ENCODE assay signal across 9 mouse cellular contexts in genomic region chr12:3856748-3857147, GRCm38 (mm10). TPM values are rescaled to one million over a fixed set of nuclear protein-coding genes. Genes with fewer than 3 reads are reported as not detected.
DNase-seq lines count a peak whose midpoint lies in the region; ATAC-seq and TF ChIP-seq lines count a peak whose summit lies in the region.
"Had no signal": no experiment of that assay in that cellular context is flagged by ENCODE, and none has a peak within 500 bp of the region (broad histone marks: within the 10 kb centered on the region; RNA-seq: fewer than 3 reads in every experiment).

No protein-coding gene starts in this region.

- TF ChIP-seq POLR2A in cerebellum, adult 2 months (IDR thresholded peaks at IDR 0.05; ENCODE audit: borderline replicate concordance, insufficient read depth, low read length), result no peak

- 34% methylated on average over 2 of the region's 2 CpGs for WGBS in cerebellum, adult 2 months
- 82% methylated on average over 2 of the region's 2 CpGs for WGBS in hindbrain, embryonic 15.5 days
- WGBS in hindbrain, embryonic 13.5 days, result 76% methylated on average over 2 of the region's 2 CpGs
- 73% methylated on average over 2 of the region's 2 CpGs for WGBS in lung, postnatal 0 days
- WGBS in stomach, embryonic 16.5 days, result 64% methylated on average over 2 of the region's 2 CpGs

- peaks cover 55% of the 10 kb centered on the region for H3K4me1 ChIP-seq in cerebellum, adult 2 months (ENCODE audit: control insufficient read depth, insufficient read depth, low read length)
- H3K4me1 ChIP-seq in hindbrain, embryonic 15.5 days (replicated peaks), result peaks cover 11% of the 10 kb centered on the region; the same call in 1 of the 2 replicates
- peaks cover 15% of the 10 kb centered on the region for H3K4me1 ChIP-seq in hindbrain, embryonic 13.5 days (replicated peaks)
- H3K4me1 ChIP-seq in lung, postnatal 0 days (ENCODE audit: insufficient read depth, low read depth, low read length), result peaks cover 4% of the 10 kb centered on the region; the same call in 1 of the 2 replicates
- H3K4me1 ChIP-seq in stomach, embryonic 16.5 days (ENCODE audit: control insufficient read depth, insufficient read depth, low read length), result peaks cover 34% of the 10 kb centered on the region

- no peak for TF ChIP-seq EP300 in lung, postnatal 0 days (IDR thresholded peaks at IDR 0.05)

- no peak overlapping the region for H3K4me2 ChIP-seq in hindbrain, embryonic 15.5 days
- no peak overlapping the region for H3K4me2 ChIP-seq in hindbrain, embryonic 13.5 days
- H3K4me2 ChIP-seq in lung, postnatal 0 days (replicated peaks; ENCODE audit: low read depth, low read length), result no peak overlapping the region
- no peak overlapping the region for H3K4me2 ChIP-seq in stomach, embryonic 16.5 days (ENCODE audit: low read depth, low read length)
- H3K4me2 ChIP-seq: midbrain, embryonic 13.5 days had no signal

- H3K27ac ChIP-seq in cerebellum, adult 2 months (ENCODE audit: insufficient read depth, low read length), result peak overlapping the region; percentile 88; the same call in 1 of the 2 replicates
- 0 out of 2 replicates have a peak overlapping the region, but pooled peaks have one; percentile 38 for H3K27ac ChIP-seq in hindbrain, embryonic 15.5 days (replicated peaks)
- no peak overlapping the region for H3K27ac ChIP-seq in hindbrain, embryonic 13.5 days
- H3K27ac ChIP-seq in lung, postnatal 0 days (ENCODE audit: low read length), result peak overlapping the region; percentile 71
- H3K27ac ChIP-seq in stomach, embryonic 16.5 days (ENCODE audit: low read length), result peak overlapping the region; percentile 83
- H3K27ac ChIP-seq: midbrain, embryonic 13.5 days had no signal

- H3K27me3 ChIP-seq in cerebellum, adult 2 months (ENCODE audit: control insufficient read depth, insufficient read depth, low read length), result no peaks in the 10 kb centered on the region
- no peaks in the 10 kb centered on the region for H3K27me3 ChIP-seq in hindbrain, embryonic 15.5 days
- no peaks in the 10 kb centered on the region for H3K27me3 ChIP-seq in hindbrain, embryonic 13.5 days
- no peaks in the 10 kb centered on the region for H3K27me3 ChIP-seq in lung, postnatal 0 days (replicated peaks; ENCODE audit: insufficient read depth, low read length)
- no peaks in the 10 kb centered on the region for H3K27me3 ChIP-seq in stomach, embryonic 16.5 days (ENCODE audit: control insufficient read depth, insufficient read depth, low read length)
- H3K27me3 ChIP-seq: midbrain, embryonic 13.5 days had no signal

- no peak for DNase-seq in cerebellum, adult 2 months
- no peak for DNase-seq in cerebellum, postnatal 4 days (ENCODE audit: low spot score in 2 of 2)
- DNase-seq in lung, postnatal 0 days (ENCODE audit: low spot score), result no peak
- DNase-seq in lung, postnatal 36 days, result no peak
- DNase-seq in spleen, postnatal 14 days (ENCODE audit: low spot score in 2 of 2), result no peak

- no peak overlapping the region for H3K4me3 ChIP-seq in cerebellum, adult 2 months (replicated peaks; ENCODE audit: insufficient read depth, low read depth, low read length)
- H3K4me3 ChIP-seq in hindbrain, embryonic 15.5 days, result no peak overlapping the region
- no peak overlapping the region for H3K4me3 ChIP-seq in hindbrain, embryonic 13.5 days
- H3K4me3 ChIP-seq in lung, postnatal 0 days (ENCODE audit: low read depth, low read length), result no peak overlapping the region
- H3K4me3 ChIP-seq in stomach, embryonic 16.5 days (replicated peaks; ENCODE audit: low read length), result no peak overlapping the region
- H3K4me3 ChIP-seq: midbrain, embryonic 13.5 days had no signal

- no peak for TF ChIP-seq CTCF in cerebellum, adult 2 months (IDR thresholded peaks at IDR 0.05; ENCODE audit: borderline replicate concordance, insufficient read depth, low read depth, low read length)
- TF ChIP-seq CTCF in lung, postnatal 0 days (IDR thresholded peaks at IDR 0.05), result no peak

- H3K36me3 ChIP-seq in hindbrain, embryonic 15.5 days, result peaks cover 24% of the 10 kb centered on the region
- H3K36me3 ChIP-seq in hindbrain, embryonic 13.5 days, result peaks cover 33% of the 10 kb centered on the region
- no peaks in the 10 kb centered on the region for H3K36me3 ChIP-seq in lung, postnatal 0 days (ENCODE audit: insufficient read depth, low read length)
- H3K36me3 ChIP-seq in stomach, embryonic 16.5 days (ENCODE audit: control insufficient read depth, insufficient read depth, low read length), result peaks cover 3% of the 10 kb centered on the region; the same call in 1 of the 2 replicates

- ATAC-seq in hindbrain, embryonic 15.5 days (ENCODE audit: low FRiP score, low read depth), result no peak
- no peak for ATAC-seq in hindbrain, embryonic 13.5 days (ENCODE audit: low FRiP score)
- ATAC-seq in lung, postnatal 0 days, result no peak
- no peak for ATAC-seq in stomach, embryonic 16.5 days (ENCODE audit: insufficient read depth, low FRiP score)
- ATAC-seq: midbrain, embryonic 13.5 days had no signal

- H3K9ac ChIP-seq in hindbrain, embryonic 15.5 days, result no peak overlapping the region
- no peak overlapping the region for H3K9ac ChIP-seq in hindbrain, embryonic 13.5 days
- no peak overlapping the region for H3K9ac ChIP-seq in lung, postnatal 0 days (replicated peaks; ENCODE audit: low read depth)
- peak overlapping the region; percentile 5; the same call in 1 of the 2 replicates for H3K9ac ChIP-seq in stomach, embryonic 16.5 days (ENCODE audit: low read length)
- H3K9ac ChIP-seq: midbrain, embryonic 13.5 days had no signal

- H3K9me3 ChIP-seq in hindbrain, embryonic 15.5 days, result no peaks in the 10 kb centered on the region
- H3K9me3 ChIP-seq in hindbrain, embryonic 13.5 days, result no peaks in the 10 kb centered on the region
- H3K9me3 ChIP-seq in lung, postnatal 0 days (ENCODE audit: low read length), result no peaks in the 10 kb centered on the region
- H3K9me3 ChIP-seq in stomach, embryonic 16.5 days (replicated peaks; ENCODE audit: control insufficient read depth, low read length), result no peaks in the 10 kb centered on the region
- H3K9me3 ChIP-seq: midbrain, embryonic 13.5 days had no signal

RNA-seq across cellular contexts. Expression of gene Dnmt3a, which starts 50.9 kb away (rescaled TPM):
- polyA plus RNA-seq in cerebellum, adult 2 months (2012; rRNA removed), result 43.2 and 47.6 TPM in 2 replicates
- polyA plus RNA-seq in hindbrain, embryonic 15.5 days (2015; fragmentation: Nextera tagmentation; extraction: Ambion mirVana), result 109 and 144 TPM in 2 replicates
- polyA plus RNA-seq in hindbrain, embryonic 13.5 days (2015; fragmentation: Nextera tagmentation; extraction: Ambion mirVana), result 126 and 132 TPM in 2 replicates
- 60.3 and 74.8 TPM in 2 replicates for polyA plus RNA-seq in lung, postnatal 0 days (2015; fragmentation: Nextera tagmentation; extraction: Ambion mirVana)
- 49.6 and 60.4 TPM in 2 replicates for polyA plus RNA-seq in stomach, embryonic 16.5 days (2015; fragmentation: Nextera tagmentation; extraction: Ambion mirVana)
